10 mouse cellular contexts compared by ENCODE assay signal in genomic region chrX:143051478-143051877, GRCm38 (mm10). TPM values are rescaled to one million over a fixed set of nuclear protein-coding genes. Genes with fewer than 3 reads are reported as not detected.
DNase-seq lines count a peak whose midpoint lies in the region; ATAC-seq and TF ChIP-seq lines count a peak whose summit lies in the region.
"Had no signal": no experiment of that assay in that cellular context is flagged by ENCODE, and none has a peak within 500 bp of the region (broad histone marks: within the 10 kb centered on the region; RNA-seq: fewer than 3 reads in every experiment).

No protein-coding gene starts in this region.

- ATAC-seq in cerebellum, adult (ENCODE audit: insufficient number of reproducible peaks, low FRiP score, low TSS enrichment), result no peak
- ATAC-seq in neural tube, embryonic 12.5 days (ENCODE audit: low FRiP score, low read depth), result 0 out of 2 replicates have a peak, but pooled peaks have one; percentile 53
- no peak for ATAC-seq in neural tube, embryonic 15.5 days (ENCODE audit: low FRiP score)
- no peak for ATAC-seq in kidney, postnatal 0 days (replicated peaks; ENCODE audit: low FRiP score, low read depth)

- TF ChIP-seq POLR2A in cerebellum, adult 2 months (IDR thresholded peaks at IDR 0.05; ENCODE audit: borderline replicate concordance, insufficient read depth, low read length), result no peak

- no peak overlapping the region for H3K4me2 ChIP-seq in neural tube, embryonic 12.5 days (replicated peaks)
- H3K4me2 ChIP-seq in neural tube, embryonic 15.5 days, result no peak overlapping the region
- no peak overlapping the region for H3K4me2 ChIP-seq in kidney, postnatal 0 days (ENCODE audit: low read length)
- H3K4me2 ChIP-seq: heart, embryonic 15.5 days; midbrain, embryonic 12.5 days had no signal

- TF ChIP-seq CTCF in cerebellum, adult 2 months (IDR thresholded peaks at IDR 0.05; ENCODE audit: borderline replicate concordance, insufficient read depth, low read depth, low read length), result peak; percentile 39; the same call in 1 of the 2 replicates
- TF ChIP-seq CTCF in kidney, postnatal 0 days (IDR thresholded peaks at IDR 0.05; ENCODE audit: low read depth), result peak; percentile 72

- H3K4me3 ChIP-seq in cerebellum, adult 2 months (replicated peaks; ENCODE audit: insufficient read depth, low read depth, low read length), result no peak overlapping the region
- no peak overlapping the region for H3K4me3 ChIP-seq in neural tube, embryonic 12.5 days
- no peak overlapping the region for H3K4me3 ChIP-seq in neural tube, embryonic 15.5 days (replicated peaks)
- no peak overlapping the region for H3K4me3 ChIP-seq in kidney, postnatal 0 days (replicated peaks; ENCODE audit: low read depth, low read length)
- H3K4me3 ChIP-seq: heart, embryonic 15.5 days; midbrain, embryonic 12.5 days had no signal

- no peaks in the 10 kb centered on the region for H3K27me3 ChIP-seq in cerebellum, adult 2 months (ENCODE audit: control insufficient read depth, insufficient read depth, low read length)
- H3K27me3 ChIP-seq in neural tube, embryonic 12.5 days (replicated peaks), result no peaks in the 10 kb centered on the region; the same call in 1 of the 2 replicates
- peaks cover 2% of the 10 kb centered on the region; the same call in 1 of the 2 replicates for H3K27me3 ChIP-seq in neural tube, embryonic 15.5 days (replicated peaks)
- H3K27me3 ChIP-seq in kidney, postnatal 0 days (ENCODE audit: insufficient read depth, low read length), result no peaks in the 10 kb centered on the region; the same call in 1 of the 2 replicates
- H3K27me3 ChIP-seq: heart, embryonic 15.5 days had no signal

- H3K36me3 ChIP-seq in neural tube, embryonic 12.5 days, result no peaks in the 10 kb centered on the region
- H3K36me3 ChIP-seq in neural tube, embryonic 15.5 days, result no peaks in the 10 kb centered on the region
- no peaks in the 10 kb centered on the region for H3K36me3 ChIP-seq in kidney, postnatal 0 days (ENCODE audit: insufficient read depth, low read length)
- H3K36me3 ChIP-seq: heart, embryonic 15.5 days; midbrain, embryonic 12.5 days had no signal

- no peak overlapping the region for H3K9ac ChIP-seq in neural tube, embryonic 12.5 days
- no peak overlapping the region for H3K9ac ChIP-seq in neural tube, embryonic 15.5 days (replicated peaks)
- H3K9ac ChIP-seq in kidney, postnatal 0 days (ENCODE audit: low read depth, low read length), result no peak overlapping the region
- H3K9ac ChIP-seq: heart, embryonic 15.5 days; midbrain, embryonic 12.5 days had no signal

- H3K27ac ChIP-seq in cerebellum, adult 2 months (ENCODE audit: insufficient read depth, low read length), result no peak overlapping the region
- no peak overlapping the region for H3K27ac ChIP-seq in neural tube, embryonic 12.5 days
- no peak overlapping the region for H3K27ac ChIP-seq in neural tube, embryonic 15.5 days (replicated peaks)
- H3K27ac ChIP-seq in kidney, postnatal 0 days, result no peak overlapping the region
- H3K27ac ChIP-seq: heart, embryonic 15.5 days; midbrain, embryonic 12.5 days had no signal

- H3K9me3 ChIP-seq in neural tube, embryonic 12.5 days, result no peaks in the 10 kb centered on the region
- no peaks in the 10 kb centered on the region for H3K9me3 ChIP-seq in neural tube, embryonic 15.5 days (replicated peaks)
- H3K9me3 ChIP-seq in kidney, postnatal 0 days (replicated peaks; ENCODE audit: low read length), result no peaks in the 10 kb centered on the region
- H3K9me3 ChIP-seq: heart, embryonic 15.5 days; midbrain, embryonic 12.5 days had no signal

- peak in 1 of 2 experiments; percentile 25 for DNase-seq in cerebellum, adult 2 months
- peak; percentile 49 to 53 for DNase-seq in cerebellum, postnatal 14 days
- DNase-seq in kidney, postnatal 0 days (ENCODE audit: low spot score), result peak; percentile 44
- DNase-seq in natural killer cell, adult 2 months (ENCODE audit: low spot score in 2 of 2), result peak; percentile 12 to 20
- no peak for DNase-seq in ovary, postnatal 10 days (ENCODE audit: low spot score)

- H3K4me1 ChIP-seq in cerebellum, adult 2 months (ENCODE audit: control insufficient read depth, insufficient read depth, low read length), result no peaks in the 10 kb centered on the region
- H3K4me1 ChIP-seq in neural tube, embryonic 12.5 days, result no peaks in the 10 kb centered on the region
- H3K4me1 ChIP-seq in neural tube, embryonic 15.5 days, result no peaks in the 10 kb centered on the region
- no peaks in the 10 kb centered on the region for H3K4me1 ChIP-seq in kidney, postnatal 0 days (replicated peaks; ENCODE audit: insufficient read depth, low read length)
- H3K4me1 ChIP-seq: heart, embryonic 15.5 days; midbrain, embryonic 12.5 days had no signal

RNA-seq across cellular contexts. Expression of gene Rtl9, which starts 47.9 kb away (rescaled TPM):
- 1.0 and 1.3 TPM in 2 replicates for polyA plus RNA-seq in cerebellum, adult 2 months (2012; rRNA removed)
- polyA plus RNA-seq in neural tube, embryonic 12.5 days (2016; fragmentation: Nextera tagmentation; extraction: Ambion mirVana), result 0.15 and 0.22 TPM in 2 replicates
- 0.44 and 0.61 TPM in 2 replicates for polyA plus RNA-seq in neural tube, embryonic 15.5 days (2015; fragmentation: Nextera tagmentation; extraction: Ambion mirVana)
- 0.08 and 0.10 TPM in 2 replicates for polyA plus RNA-seq in kidney, postnatal 0 days (2015; fragmentation: Nextera tagmentation; extraction: Ambion mirVana)
